Mouse (Mus musculus) liver, embryonic 14.5 days (tissue): Measurements from ENCODE around the gene Tchh.

Experiments
- CTCF ChIP-seq: IDR thresholded peaks from 2 replicates; pipeline ENCODE4 v1.5.1; 2016; ENCODE audit warnings: antibody characterized with exemption, low read depth, control low read depth
- EP300 ChIP-seq: IDR thresholded peaks from 2 replicates; pipeline ENCODE4 v1.6.1; 2016; ENCODE audit warnings: antibody characterized with exemption, low read depth

GRCm38 (mm10) chr3:93481982-93482616 is 40.0 kb downstream of the Tchh start:
- no peak for TF ChIP-seq CTCF
- no peak for TF ChIP-seq EP300
